Mouse (Mus musculus) kidney, adult 11 months (tissue): ENCODE measurements around the gene Fam193b.

Experiments used
- DNase-seq: peaks from one replicate; pipeline ENCODE4 v3.0.0; 2022

The Fam193b gene

GRCm38 (mm10) chr13:55494883-55495621, 75.9 kb downstream of the Fam193b start:
- peak; percentile 38 for DNase-seq

GRCm38 (mm10) chr13:55494257-55494656, 76.7 kb downstream of the Fam193b start:
- DNase-seq = no peak
